Mouse (Mus musculus) cerebellum, adult 2 months (tissue): ENCODE measurements around the gene Bves.

ENCODE experiments used
- CTCF ChIP-seq: fragments of 200-500 bp; IDR thresholded peaks from 2 replicates; pipeline ENCODE4 v1.5.1; 2011; ENCODE audit warnings: low read depth, mild to moderate bottlenecking, control low read depth, low read length, moderate library complexity, borderline replicate concordance; ENCODE audit not compliant: insufficient read depth
- POLR2A ChIP-seq: fragments of 200-500 bp; IDR thresholded peaks from 2 replicates; pipeline ENCODE4 v1.6.1; 2011; ENCODE audit warnings: low read length, control low read depth, borderline replicate concordance; ENCODE audit not compliant: insufficient read depth

DNA sequence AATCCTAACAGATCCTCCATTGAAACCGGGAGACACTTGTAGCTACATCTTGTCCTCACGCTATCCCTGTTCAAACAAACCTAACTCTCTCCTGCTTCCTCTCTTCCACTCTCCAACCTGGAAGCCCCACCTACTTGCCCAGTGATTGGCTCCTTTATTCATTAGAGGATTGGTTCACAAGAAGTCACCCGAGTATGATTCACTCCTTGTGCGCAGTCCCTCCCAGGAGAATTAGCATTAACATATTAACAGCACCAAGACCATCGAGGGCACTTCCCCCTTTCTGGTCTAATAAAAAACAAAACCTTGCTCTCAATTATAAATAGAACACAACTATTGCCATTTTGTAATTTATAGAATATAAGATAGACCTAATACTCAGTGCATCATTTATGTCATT lies 40.5 kb upstream of the Bves start:
- TF ChIP-seq CTCF, result no peak
- TF ChIP-seq POLR2A, result no peak
